Mouse (Mus musculus): Measurements from ENCODE around the gene Ramac.
A peak's percentile ranks its signal among the peaks of the same experiment; 100 is the strongest.

The Ramac gene

DNA sequence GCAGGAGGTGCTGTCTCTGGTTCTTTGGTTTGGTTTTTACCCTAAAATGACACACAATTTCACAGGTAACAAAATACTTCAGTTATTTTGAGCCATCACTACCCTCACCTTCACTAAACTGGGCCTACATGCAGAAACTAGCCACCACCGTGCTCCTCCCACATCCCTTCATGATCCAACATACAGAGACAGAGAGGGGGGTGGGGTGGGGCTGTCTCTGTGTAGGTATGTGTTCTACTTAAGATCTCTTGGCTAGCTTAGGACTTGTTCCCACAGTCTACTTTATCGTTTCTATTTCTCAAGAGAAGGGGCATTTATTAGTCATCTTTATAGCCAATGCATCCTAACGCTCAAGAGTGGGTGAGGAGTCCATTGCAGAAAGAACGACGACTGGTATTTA is 25.8 kb downstream of the Ramac start:
- peak; percentile 37 for DNase-seq

DNA sequence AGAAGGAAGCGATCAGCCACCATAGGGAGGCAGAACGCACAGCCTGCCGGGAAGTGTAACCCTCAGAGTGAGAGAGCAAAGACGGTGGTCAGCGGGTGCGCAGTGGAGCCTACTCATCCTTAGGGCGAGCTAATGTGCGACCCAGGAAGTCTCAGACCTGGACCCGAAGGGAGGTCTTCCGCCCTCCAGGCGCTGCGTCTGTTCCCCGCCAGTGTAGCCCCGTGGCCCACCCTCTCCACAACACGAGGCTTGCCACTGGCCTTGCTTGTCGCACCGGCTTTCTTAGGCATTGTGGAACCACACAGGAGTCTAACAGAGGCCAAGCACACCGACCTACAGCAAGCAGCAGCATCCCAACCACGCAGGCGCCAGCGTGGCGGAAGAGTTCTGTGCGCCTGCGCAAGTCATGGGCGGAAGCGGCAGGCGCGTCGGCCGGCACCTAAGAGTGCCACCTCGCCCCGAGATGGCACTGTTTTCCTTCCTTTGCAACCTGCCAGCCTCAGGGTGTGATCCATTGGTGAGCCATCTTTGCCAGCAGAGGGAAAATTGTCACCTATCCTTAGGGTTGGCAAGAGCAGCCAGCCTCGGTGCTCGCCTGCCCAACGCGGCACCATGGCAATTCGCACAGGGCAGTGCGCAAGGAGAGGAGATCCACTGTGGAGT is 26.5 kb downstream of the Ramac start, which contains the start of gene 3110040N11Rik:
3110040N11Rik (minus strand) TSS at position 384 of the 663 bp plus-strand sequence.
- DNase-seq: peak; percentile 93

- DNase-seq: no peak
These were observed 43.3 kb downstream of the Ramac start for GRCm38 (mm10) chr7:81806067-81806466.

All from thymus, postnatal 4 days (tissue).